Comparison of ENCODE assay signal across 17 mouse cellular contexts in the genomic region with DNA sequence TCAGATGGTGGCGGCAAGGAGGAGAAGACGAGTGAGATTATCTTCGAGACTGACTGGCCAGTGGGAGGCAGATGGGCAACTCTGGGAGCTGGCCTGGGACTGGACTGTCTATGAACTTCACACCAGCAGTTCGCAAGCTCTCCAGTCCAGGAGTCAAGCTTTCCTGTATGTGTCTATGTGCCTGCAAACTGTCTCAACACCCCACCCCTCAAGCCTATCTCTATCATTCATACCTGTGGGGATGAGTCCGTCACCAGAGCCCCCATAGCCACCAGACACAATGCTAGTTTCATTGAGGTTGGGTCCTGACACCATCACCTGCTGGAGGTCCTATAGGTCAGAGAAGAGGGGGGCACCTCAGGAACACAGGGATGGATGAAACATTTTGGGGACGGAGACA. TPM values are rescaled to one million over a fixed set of nuclear protein-coding genes. Genes with fewer than 3 reads are reported as not detected.
DNase-seq lines count a peak whose midpoint lies in the region; ATAC-seq and TF ChIP-seq lines count a peak whose summit lies in the region.
"Had no signal": no experiment of that assay in that cellular context is flagged by ENCODE, and none has a peak within 500 bp of the region (broad histone marks: within the 10 kb centered on the region; RNA-seq: fewer than 3 reads in every experiment).

No protein-coding gene starts in this region.

- H3K4me1 ChIP-seq in heart, embryonic 16.5 days (ENCODE audit: control insufficient read depth, insufficient read depth, low read length) = peaks cover 28% of the 10 kb centered on the region
- no peaks in the 10 kb centered on the region for H3K4me1 ChIP-seq in lung, embryonic 14.5 days (ENCODE audit: insufficient read depth)
- peaks cover 49% of the 10 kb centered on the region for H3K4me1 ChIP-seq in liver, embryonic 13.5 days (replicated peaks)

- H3K4me3 ChIP-seq in heart, embryonic 16.5 days (ENCODE audit: low read length) = no peak overlapping the region
- peak overlapping the region; percentile 70; the same call in 1 of the 2 replicates for H3K4me3 ChIP-seq in lung, embryonic 14.5 days (ENCODE audit: low read depth, low read length)
- H3K4me3 ChIP-seq in liver, embryonic 13.5 days (replicated peaks) = peak overlapping the region; percentile 81; the same call in 1 of the 2 replicates

- ATAC-seq in heart, embryonic 16.5 days (replicated peaks; ENCODE audit: extremely low read depth, insufficient read depth, low FRiP score) = no peak
- no peak for ATAC-seq in lung, embryonic 14.5 days (ENCODE audit: insufficient read depth)
- no peak for ATAC-seq in liver, embryonic 13.5 days (ENCODE audit: low read depth)
- ATAC-seq: lung, postnatal 0 days; Patski had no signal

- TF ChIP-seq CTCF in lung, embryonic 14.5 days (IDR thresholded peaks at IDR 0.05; ENCODE audit: low read depth) = no peak

- peak overlapping the region; percentile 98 for H3K4me2 ChIP-seq in heart, embryonic 16.5 days (ENCODE audit: low read depth, low read length)
- H3K4me2 ChIP-seq in lung, embryonic 14.5 days = peak overlapping the region; percentile 70
- H3K4me2 ChIP-seq in liver, embryonic 13.5 days = peak overlapping the region; percentile 81; the same call in 1 of the 2 replicates

- no peak overlapping the region for H3K9ac ChIP-seq in heart, embryonic 16.5 days (ENCODE audit: low read length)
- peak overlapping the region; percentile 81; the same call in 1 of the 2 replicates for H3K9ac ChIP-seq in lung, embryonic 14.5 days
- 0 out of 2 replicates have a peak overlapping the region, but pooled peaks have one; percentile 22 for H3K9ac ChIP-seq in liver, embryonic 13.5 days

- no peaks in the 10 kb centered on the region for H3K27me3 ChIP-seq in heart, embryonic 16.5 days (ENCODE audit: control insufficient read depth, insufficient read depth, low read length)
- H3K27me3 ChIP-seq in lung, embryonic 14.5 days (ENCODE audit: insufficient read depth, low read length) = no peaks in the 10 kb centered on the region
- H3K27me3 ChIP-seq in liver, embryonic 13.5 days = no peaks in the 10 kb centered on the region
- H3K27me3 ChIP-seq: CH12.LX; limb, embryonic 12.5 days; Patski had no signal

- peak; percentile 45 for DNase-seq in cerebellum, adult 11-12 months
- no peak for DNase-seq in cerebellum, adult 18-20 months
- no peak for DNase-seq in heart, postnatal 4 days
- no peak for DNase-seq in lung, embryonic 14.5 days
- no peak for DNase-seq in lung, postnatal 25 days (ENCODE audit: low spot score)
- DNase-seq in liver, embryonic 13.5 days = no peak
- no peak for DNase-seq in spleen, adult 18-20 months
- DNase-seq: cerebellum, adult 11 months; embryo, embryonic 11 days; kidney, adult 11 months; thymus, postnatal 4 days had no signal

- no peak overlapping the region for H3K27ac ChIP-seq in heart, embryonic 16.5 days (ENCODE audit: low read length)
- no peak overlapping the region for H3K27ac ChIP-seq in lung, embryonic 14.5 days (ENCODE audit: low read depth)
- H3K27ac ChIP-seq in liver, embryonic 13.5 days = no peak overlapping the region
- H3K27ac ChIP-seq: limb, embryonic 12.5 days; midbrain, embryonic 10.5 days had no signal

- no peaks in the 10 kb centered on the region for H3K9me3 ChIP-seq in heart, embryonic 16.5 days (replicated peaks; ENCODE audit: control insufficient read depth, low read length)
- no peaks in the 10 kb centered on the region for H3K9me3 ChIP-seq in lung, embryonic 14.5 days (ENCODE audit: low read depth, low read length)
- no peaks in the 10 kb centered on the region for H3K9me3 ChIP-seq in liver, embryonic 13.5 days (replicated peaks)
- H3K9me3 ChIP-seq: limb, embryonic 12.5 days; midbrain, embryonic 10.5 days had no signal

- peaks cover 31% of the 10 kb centered on the region for H3K36me3 ChIP-seq in heart, embryonic 16.5 days (ENCODE audit: control insufficient read depth, insufficient read depth)
- peaks cover 45% of the 10 kb centered on the region for H3K36me3 ChIP-seq in lung, embryonic 14.5 days (ENCODE audit: insufficient read depth)
- peaks cover 40% of the 10 kb centered on the region for H3K36me3 ChIP-seq in liver, embryonic 13.5 days

- 90% methylated on average over 6 of the region's 6 CpGs for WGBS in heart, embryonic 16.5 days
- 85% methylated on average over 6 of the region's 6 CpGs for WGBS in lung, embryonic 14.5 days
- WGBS in liver, embryonic 13.5 days (ENCODE audit: insufficient replicate concordance) = 82% methylated on average over 6 of the region's 6 CpGs

RNA-seq across cellular contexts. Expression of gene Timm10b, which starts 1.1 kb away (rescaled TPM):
- polyA plus RNA-seq in heart, embryonic 16.5 days (2015; fragmentation: Nextera tagmentation; extraction: Ambion mirVana) = 147 and 158 TPM in 2 replicates
- 100 to 1,000 TPM in 1 of 2 experiments, 10 to 100 TPM in 1; 97.6 to 101 TPM for total RNA-seq in heart, postnatal 4 days (2021)
- 200 and 201 TPM in 2 replicates for polyA plus RNA-seq in lung, embryonic 14.5 days (2014; fragmentation: Nextera tagmentation; extraction: Ambion mirVana)
- polyA plus RNA-seq in liver, embryonic 13.5 days (2015; fragmentation: Nextera tagmentation; extraction: Ambion mirVana) = 131 and 135 TPM in 2 replicates

RNA-seq across cellular contexts. Expression of gene Arfip2, which starts 1.4 kb away (rescaled TPM):
- 46.5 and 46.6 TPM in 2 replicates for polyA plus RNA-seq in heart, embryonic 16.5 days (2015; fragmentation: Nextera tagmentation; extraction: Ambion mirVana)
- 10 to 100 TPM; 32.6 to 32.9 TPM for total RNA-seq in heart, postnatal 4 days (2021)
- polyA plus RNA-seq in lung, embryonic 14.5 days (2014; fragmentation: Nextera tagmentation; extraction: Ambion mirVana) = 84.1 and 84.2 TPM in 2 replicates
- polyA plus RNA-seq in liver, embryonic 13.5 days (2015; fragmentation: Nextera tagmentation; extraction: Ambion mirVana) = 15.7 and 19.7 TPM in 2 replicates

RNA-seq across cellular contexts. Expression of gene Gm45799, which starts 1.6 kb away (rescaled TPM):
- 30.8 and 36.5 TPM in 2 replicates for polyA plus RNA-seq in heart, embryonic 16.5 days (2015; fragmentation: Nextera tagmentation; extraction: Ambion mirVana)
- total RNA-seq in heart, postnatal 4 days (2021) = 1 to 10 TPM; 1.6 to 1.9 TPM
- 22.9 and 31.9 TPM in 2 replicates for polyA plus RNA-seq in lung, embryonic 14.5 days (2014; fragmentation: Nextera tagmentation; extraction: Ambion mirVana)
- polyA plus RNA-seq in liver, embryonic 13.5 days (2015; fragmentation: Nextera tagmentation; extraction: Ambion mirVana) = 6.2 and 34.2 TPM in 2 replicates

RNA-seq across cellular contexts. Expression of gene Trim3, which starts 5.4 kb away (rescaled TPM):
- 32.9 and 35.7 TPM in 2 replicates for polyA plus RNA-seq in heart, embryonic 16.5 days (2015; fragmentation: Nextera tagmentation; extraction: Ambion mirVana)
- 10 to 100 TPM; 33.5 to 34.7 TPM for total RNA-seq in heart, postnatal 4 days (2021)
- polyA plus RNA-seq in lung, embryonic 14.5 days (2014; fragmentation: Nextera tagmentation; extraction: Ambion mirVana) = 43.8 and 45.3 TPM in 2 replicates
- 3.7 and 3.8 TPM in 2 replicates for polyA plus RNA-seq in liver, embryonic 13.5 days (2015; fragmentation: Nextera tagmentation; extraction: Ambion mirVana)

RNA-seq across cellular contexts. Expression of gene Dnhd1, which starts 11.9 kb away (rescaled TPM):
- 0.38 and 0.49 TPM in 2 replicates for polyA plus RNA-seq in heart, embryonic 16.5 days (2015; fragmentation: Nextera tagmentation; extraction: Ambion mirVana)
- 1 to 10 TPM in 1 of 2 experiments, under 1 TPM in 1; 0.79 to 1.5 TPM for total RNA-seq in heart, postnatal 4 days (2021)
- 0.84 and 1.0 TPM in 2 replicates for polyA plus RNA-seq in lung, embryonic 14.5 days (2014; fragmentation: Nextera tagmentation; extraction: Ambion mirVana)
- 0.06 and 0.12 TPM in 2 replicates for polyA plus RNA-seq in liver, embryonic 13.5 days (2015; fragmentation: Nextera tagmentation; extraction: Ambion mirVana)
